ENCODE assay signal across 16 mouse cellular contexts in genomic region chr8:8647824-8648223, GRCm38 (mm10). TPM values are rescaled to one million over a fixed set of nuclear protein-coding genes. Genes with fewer than 3 reads are reported as not detected.
A peak's percentile ranks its signal among the peaks of the same experiment; 100 is the strongest.
DNase-seq lines count a peak whose midpoint lies in the region; ATAC-seq and TF ChIP-seq lines count a peak whose summit lies in the region.
"Had no signal": no experiment of that assay in that cellular context is flagged by ENCODE, and none has a peak within 500 bp of the region (broad histone marks: within the 10 kb centered on the region; RNA-seq: fewer than 3 reads in every experiment).

No protein-coding gene starts in this region.

- H3K9me3 ChIP-seq in heart, embryonic 16.5 days (replicated peaks; ENCODE audit: control insufficient read depth, low read length), result no peaks in the 10 kb centered on the region
- no peaks in the 10 kb centered on the region for H3K9me3 ChIP-seq in lung, embryonic 16.5 days (ENCODE audit: control insufficient read depth, low read length)
- no peaks in the 10 kb centered on the region for H3K9me3 ChIP-seq in forebrain, embryonic 16.5 days (ENCODE audit: control insufficient read depth, low read length)
- H3K9me3 ChIP-seq in stomach, postnatal 0 days (ENCODE audit: control insufficient read depth, low read length), result no peaks in the 10 kb centered on the region
- H3K9me3 ChIP-seq: G1E; heart, embryonic 12.5 days; megakaryocyte, embryonic 14.5 days had no signal

- no peak for DNase-seq in heart, postnatal 25 days (ENCODE audit: low spot score)
- no peak for DNase-seq in lung, postnatal 14 days
- DNase-seq in stomach, postnatal 0 days (ENCODE audit: low spot score), result peak; percentile 44
- no peak for DNase-seq in adipocyte (ENCODE audit: low spot score)
- DNase-seq: adrenal gland, adult 2 months; left cerebral cortex, postnatal 4 days had no signal

- intact Hi-C loops in heart, postnatal 25 days (cut with DNase I), result no loop called here

- no peaks in the 10 kb centered on the region for H3K36me3 ChIP-seq in heart, embryonic 16.5 days (ENCODE audit: control insufficient read depth, insufficient read depth)
- no peaks in the 10 kb centered on the region for H3K36me3 ChIP-seq in lung, embryonic 16.5 days (ENCODE audit: control insufficient read depth, insufficient read depth, low read length)
- H3K36me3 ChIP-seq in forebrain, embryonic 16.5 days (ENCODE audit: control insufficient read depth, insufficient read depth), result no peaks in the 10 kb centered on the region
- H3K36me3 ChIP-seq in stomach, postnatal 0 days (ENCODE audit: control insufficient read depth, insufficient read depth, low read length), result peaks cover 3% of the 10 kb centered on the region; the same call in 1 of the 2 replicates
- H3K36me3 ChIP-seq: G1E had no signal

- H3K9ac ChIP-seq in heart, embryonic 16.5 days (ENCODE audit: low read length), result no peak overlapping the region
- no peak overlapping the region for H3K9ac ChIP-seq in lung, embryonic 16.5 days (ENCODE audit: low read length)
- no peak overlapping the region for H3K9ac ChIP-seq in forebrain, embryonic 16.5 days (replicated peaks; ENCODE audit: low read depth, low read length)
- no peak overlapping the region for H3K9ac ChIP-seq in stomach, postnatal 0 days (ENCODE audit: low read length)
- H3K9ac ChIP-seq: heart, embryonic 12.5 days; liver, embryonic 14.5 days had no signal

- WGBS in heart, embryonic 16.5 days, result 68% methylated on average over 7 of the region's 7 CpGs
- WGBS in lung, embryonic 16.5 days, result 62% methylated on average over 7 of the region's 7 CpGs
- WGBS in forebrain, embryonic 16.5 days, result 57% methylated on average over 7 of the region's 7 CpGs
- 59% methylated on average over 7 of the region's 7 CpGs for WGBS in stomach, postnatal 0 days

- 0 out of 2 replicates have a peak overlapping the region, but pooled peaks have one; percentile 32 for H3K27ac ChIP-seq in heart, embryonic 16.5 days (ENCODE audit: low read length)
- peak overlapping the region; percentile 8; the same call in 1 of the 2 replicates for H3K27ac ChIP-seq in lung, embryonic 16.5 days (ENCODE audit: low read length)
- no peak overlapping the region for H3K27ac ChIP-seq in forebrain, embryonic 16.5 days (ENCODE audit: low read length)
- peak overlapping the region; percentile 71 for H3K27ac ChIP-seq in stomach, postnatal 0 days (replicated peaks)
- H3K27ac ChIP-seq: layer of hippocampus, adult 2 months; liver, embryonic 14.5 days had no signal

- H3K4me2 ChIP-seq in heart, embryonic 16.5 days (ENCODE audit: low read depth, low read length), result no peak overlapping the region
- 0 out of 2 replicates have a peak overlapping the region, but pooled peaks have one; percentile 1 for H3K4me2 ChIP-seq in lung, embryonic 16.5 days (ENCODE audit: low read depth, low read length)
- peak overlapping the region; percentile 11; the same call in 1 of the 2 replicates for H3K4me2 ChIP-seq in forebrain, embryonic 16.5 days (ENCODE audit: low read length)
- no peak overlapping the region for H3K4me2 ChIP-seq in stomach, postnatal 0 days (replicated peaks; ENCODE audit: low read depth)
- H3K4me2 ChIP-seq: heart, embryonic 12.5 days had no signal

- H3K27me3 ChIP-seq in heart, embryonic 16.5 days (ENCODE audit: control insufficient read depth, insufficient read depth, low read length), result no peaks in the 10 kb centered on the region
- H3K27me3 ChIP-seq in lung, embryonic 16.5 days (ENCODE audit: control insufficient read depth, insufficient read depth, low read depth, low read length), result no peaks in the 10 kb centered on the region
- H3K27me3 ChIP-seq in forebrain, embryonic 16.5 days (replicated peaks; ENCODE audit: control insufficient read depth, insufficient read depth, low read length), result no peaks in the 10 kb centered on the region
- no peaks in the 10 kb centered on the region for H3K27me3 ChIP-seq in stomach, postnatal 0 days (ENCODE audit: control insufficient read depth, insufficient read depth, low read length)
- H3K27me3 ChIP-seq: heart, embryonic 12.5 days had no signal

- no peak for TF ChIP-seq CTCF in stomach, postnatal 0 days (IDR thresholded peaks at IDR 0.05; ENCODE audit: low read depth)

- H3K4me1 ChIP-seq in heart, embryonic 16.5 days (ENCODE audit: control insufficient read depth, insufficient read depth, low read length), result peaks cover 25% of the 10 kb centered on the region
- H3K4me1 ChIP-seq in lung, embryonic 16.5 days (replicated peaks; ENCODE audit: control insufficient read depth, insufficient read depth, low read length), result peaks cover 38% of the 10 kb centered on the region
- peaks cover 93% of the 10 kb centered on the region for H3K4me1 ChIP-seq in forebrain, embryonic 16.5 days (replicated peaks; ENCODE audit: control insufficient read depth, insufficient read depth, low read length)
- H3K4me1 ChIP-seq in stomach, postnatal 0 days (replicated peaks; ENCODE audit: control insufficient read depth, insufficient read depth), result peaks cover 2% of the 10 kb centered on the region; the same call in 1 of the 2 replicates
- H3K4me1 ChIP-seq: megakaryocyte, embryonic 14.5 days had no signal

- no peak for TF ChIP-seq EP300 in stomach, postnatal 0 days (optimal IDR thresholded peaks at IDR 0.05)

- no peak overlapping the region for H3K4me3 ChIP-seq in heart, embryonic 16.5 days (ENCODE audit: low read length)
- no peak overlapping the region for H3K4me3 ChIP-seq in lung, embryonic 16.5 days (ENCODE audit: low read length)
- H3K4me3 ChIP-seq in forebrain, embryonic 16.5 days (replicated peaks; ENCODE audit: low read length), result no peak overlapping the region
- H3K4me3 ChIP-seq in stomach, postnatal 0 days (ENCODE audit: low read depth, low read length), result no peak overlapping the region
- H3K4me3 ChIP-seq: heart, embryonic 12.5 days; layer of hippocampus, adult 2 months; megakaryocyte, embryonic 14.5 days had no signal

- no peak for ATAC-seq in heart, embryonic 16.5 days (replicated peaks; ENCODE audit: extremely low read depth, insufficient read depth, low FRiP score)
- 0 out of 2 replicates have a peak, but pooled peaks have one; percentile 30 for ATAC-seq in lung, embryonic 16.5 days (ENCODE audit: low read depth)
- no peak for ATAC-seq in forebrain, embryonic 16.5 days
- ATAC-seq in stomach, postnatal 0 days (ENCODE audit: low FRiP score, low TSS enrichment), result peak; percentile 60; the same call in 1 of the 2 replicates
- ATAC-seq: CD4-positive, CD25-positive, alpha-beta regulatory T cell, adult 4 months; midbrain, embryonic 16.5 days had no signal

RNA-seq across cellular contexts. Expression of gene Efnb2, which starts 13.2 kb away (rescaled TPM):
- 8.4 and 10.5 TPM in 2 replicates for polyA plus RNA-seq in heart, embryonic 16.5 days (2015; fragmentation: Nextera tagmentation; extraction: Ambion mirVana)
- 10 to 100 TPM; 24.8 to 29.4 TPM for total RNA-seq in heart, postnatal 25 days (2021)
- polyA plus RNA-seq in lung, embryonic 16.5 days (2015; fragmentation: Nextera tagmentation; extraction: Ambion mirVana), result 15.1 and 20.4 TPM in 2 replicates
- polyA plus RNA-seq in forebrain, embryonic 16.5 days (2015; fragmentation: Nextera tagmentation; extraction: Ambion mirVana), result 54.6 and 68.2 TPM in 2 replicates
- 7.2 and 7.8 TPM in 2 replicates for polyA plus RNA-seq in stomach, postnatal 0 days (2015; fragmentation: Nextera tagmentation; extraction: Ambion mirVana)

RNA-seq across cellular contexts. Expression of gene Arglu1, which starts 42.5 kb away (rescaled TPM):
- polyA plus RNA-seq in heart, embryonic 16.5 days (2015; fragmentation: Nextera tagmentation; extraction: Ambion mirVana), result 60.9 and 76.7 TPM in 2 replicates
- 10 to 100 TPM; 29.4 to 30.4 TPM for total RNA-seq in heart, postnatal 25 days (2021)
- 116 and 120 TPM in 2 replicates for polyA plus RNA-seq in lung, embryonic 16.5 days (2015; fragmentation: Nextera tagmentation; extraction: Ambion mirVana)
- 181 and 192 TPM in 2 replicates for polyA plus RNA-seq in forebrain, embryonic 16.5 days (2015; fragmentation: Nextera tagmentation; extraction: Ambion mirVana)
- 83.2 and 84.0 TPM in 2 replicates for polyA plus RNA-seq in stomach, postnatal 0 days (2015; fragmentation: Nextera tagmentation; extraction: Ambion mirVana)

Comparison
In these comparisons a context has a peak if more than half of its experiments do, and no peak if none do; other contexts are left out.
1. ATAC-seq: peak in lung, embryonic 16.5 days (single experiment) and stomach, postnatal 0 days (single experiment); none in heart, embryonic 16.5 days (single experiment) and forebrain, embryonic 16.5 days (single experiment).
2. H3K4me2 ChIP-seq: peak in lung, embryonic 16.5 days (single experiment) and forebrain, embryonic 16.5 days (single experiment); none in heart, embryonic 16.5 days (single experiment) and stomach, postnatal 0 days (single experiment).